Mouse (Mus musculus): ENCODE measurements around the gene Hdac9. TPM values are rescaled to one million over a fixed set of nuclear protein-coding genes. Genes with fewer than 3 reads are reported as not detected.

Gene Hdac9
- polyA plus RNA-seq, 1 experiment from 2014 or later: 10.9 TPM

- no peaks in the 10 kb centered on the region for H3K4me1 ChIP-seq (ENCODE audit: control insufficient read depth, insufficient read depth, low read length)
- H3K4me3 ChIP-seq (ENCODE audit: low read depth, low read length): no peak overlapping the region
- no peaks in the 10 kb centered on the region for H3K9me3 ChIP-seq (ENCODE audit: control insufficient read depth, low read length)
- H3K36me3 ChIP-seq (ENCODE audit: control insufficient read depth, insufficient read depth, low read length): no peaks in the 10 kb centered on the region
- 87% methylated on average over 4 of the region's 4 CpGs for WGBS
- no peak overlapping the region for H3K4me2 ChIP-seq (ENCODE audit: low read depth)
- H3K27me3 ChIP-seq (ENCODE audit: control insufficient read depth, insufficient read depth, low read length): no peaks in the 10 kb centered on the region
- no peak overlapping the region for H3K27ac ChIP-seq (ENCODE audit: low read depth, low read length)
- no peak for ATAC-seq (ENCODE audit: insufficient read depth, low FRiP score, low TSS enrichment)
- H3K9ac ChIP-seq (ENCODE audit: low read length): no peak overlapping the region
- no peak for DNase-seq (ENCODE audit: low spot score)
Observed at GRCm38 (mm10) chr12:34338886-34339285, 578.0 kb downstream of the Hdac9 start.

DNA sequence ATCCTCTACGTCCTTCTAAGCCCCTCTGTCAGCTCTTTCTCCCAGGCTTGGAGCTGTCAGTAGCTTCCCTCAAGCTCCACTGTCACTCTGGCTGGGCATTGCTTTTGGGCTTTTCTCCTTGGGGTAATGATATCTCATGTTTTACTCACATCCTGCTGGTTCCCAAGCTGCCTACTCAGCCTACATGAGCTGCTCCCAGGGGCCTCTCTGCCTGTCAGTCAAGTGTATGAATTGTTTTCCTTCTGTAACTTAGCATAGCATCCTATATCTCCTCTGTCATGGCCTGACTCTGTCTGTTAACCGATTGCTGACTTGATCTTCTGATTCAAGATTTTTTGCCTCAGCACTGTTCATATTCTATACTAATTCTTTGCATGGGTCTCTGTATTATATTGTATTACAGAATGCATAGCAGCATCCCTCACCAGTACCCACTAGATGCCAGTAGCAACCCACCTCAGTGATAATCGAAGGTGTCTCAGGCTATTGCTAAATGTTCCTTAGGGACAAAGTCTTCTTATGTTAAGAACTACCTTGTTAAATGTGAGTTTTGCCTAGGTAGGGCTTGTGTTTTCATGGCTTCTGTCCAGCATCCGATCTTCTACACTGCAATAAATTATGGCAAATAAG is 582.3 kb downstream of the Hdac9 start:
- WGBS: 77% methylated on average over 4 of the region's 4 CpGs
- H3K27ac ChIP-seq (ENCODE audit: low read depth, low read length): no peak overlapping the region
- H3K27me3 ChIP-seq (ENCODE audit: control insufficient read depth, insufficient read depth, low read length): no peaks in the 10 kb centered on the region
- ATAC-seq (ENCODE audit: insufficient read depth, low FRiP score, low TSS enrichment): no peak
- no peaks in the 10 kb centered on the region for H3K36me3 ChIP-seq (ENCODE audit: control insufficient read depth, insufficient read depth, low read length)
- H3K9me3 ChIP-seq (ENCODE audit: control insufficient read depth, low read length): no peaks in the 10 kb centered on the region
- no peak overlapping the region for H3K4me2 ChIP-seq (ENCODE audit: low read depth)
- no peak overlapping the region for H3K4me3 ChIP-seq (ENCODE audit: low read depth, low read length)
- no peak overlapping the region for H3K9ac ChIP-seq (ENCODE audit: low read length)
- no peaks in the 10 kb centered on the region for H3K4me1 ChIP-seq (ENCODE audit: control insufficient read depth, insufficient read depth, low read length)
- no peak for DNase-seq (ENCODE audit: low spot score)

DNA sequence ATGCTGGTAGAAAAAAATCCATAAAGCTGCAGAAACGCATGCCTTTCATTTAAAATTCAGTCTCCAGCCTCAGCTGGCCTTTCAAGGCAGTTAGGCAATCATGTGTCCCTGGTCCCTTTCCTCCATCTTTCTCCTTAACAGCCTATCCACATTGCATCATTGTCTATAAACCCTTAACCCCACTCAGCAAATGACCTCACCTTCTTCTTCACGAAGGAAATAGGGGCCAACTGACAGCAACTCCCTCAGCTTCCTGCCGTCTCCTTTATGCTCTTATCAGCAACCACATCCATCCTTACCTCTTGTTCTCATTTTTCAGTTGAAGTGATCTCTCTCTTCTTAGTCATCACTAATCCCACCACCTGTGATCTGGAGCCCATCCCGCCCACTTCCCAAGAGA is 584.0 kb downstream of the Hdac9 start:
- no peak overlapping the region for H3K4me2 ChIP-seq (ENCODE audit: low read depth)
- H3K4me3 ChIP-seq (ENCODE audit: low read depth, low read length): no peak overlapping the region
- H3K36me3 ChIP-seq (ENCODE audit: control insufficient read depth, insufficient read depth, low read length): no peaks in the 10 kb centered on the region
- 68% methylated on average over 4 of the region's 4 CpGs for WGBS
- no peaks in the 10 kb centered on the region for H3K27me3 ChIP-seq (ENCODE audit: control insufficient read depth, insufficient read depth, low read length)
- DNase-seq (ENCODE audit: low spot score): no peak
- ATAC-seq (ENCODE audit: insufficient read depth, low FRiP score, low TSS enrichment): no peak
- no peak overlapping the region for H3K9ac ChIP-seq (ENCODE audit: low read length)
- H3K4me1 ChIP-seq (ENCODE audit: control insufficient read depth, insufficient read depth, low read length): no peaks in the 10 kb centered on the region
- H3K9me3 ChIP-seq (ENCODE audit: control insufficient read depth, low read length): no peaks in the 10 kb centered on the region
- H3K27ac ChIP-seq (ENCODE audit: low read depth, low read length): no peak overlapping the region

DNA sequence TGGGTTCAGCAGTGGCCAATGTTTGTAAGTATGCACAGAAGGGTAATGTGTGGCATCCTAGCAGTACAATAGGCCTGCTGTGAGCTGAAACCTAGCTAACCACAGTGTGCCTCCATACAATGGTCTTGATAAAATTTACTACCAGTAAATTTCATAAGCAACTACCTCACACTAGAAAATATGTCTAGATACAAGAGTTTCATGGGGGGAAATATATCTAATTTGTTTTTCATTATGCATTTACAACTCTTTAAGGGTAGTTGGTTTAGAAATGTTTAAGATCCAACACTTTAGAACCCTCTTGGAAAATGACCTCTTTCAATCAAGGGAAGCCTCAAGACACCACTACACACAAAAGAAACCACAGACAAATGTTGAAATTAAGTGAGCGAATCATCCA is 589.8 kb downstream of the Hdac9 start:
- no peaks in the 10 kb centered on the region for H3K4me1 ChIP-seq (ENCODE audit: control insufficient read depth, insufficient read depth, low read length)
- no peak overlapping the region for H3K27ac ChIP-seq (ENCODE audit: low read depth, low read length)
- H3K9me3 ChIP-seq (ENCODE audit: control insufficient read depth, low read length): no peaks in the 10 kb centered on the region
- 93% methylated on average over 1 of the region's 1 CpGs for WGBS
- no peaks in the 10 kb centered on the region for H3K36me3 ChIP-seq (ENCODE audit: control insufficient read depth, insufficient read depth, low read length)
- H3K4me3 ChIP-seq (ENCODE audit: low read depth, low read length): no peak overlapping the region
- no peak overlapping the region for H3K9ac ChIP-seq (ENCODE audit: low read length)
- no peak overlapping the region for H3K4me2 ChIP-seq (ENCODE audit: low read depth)
- ATAC-seq (ENCODE audit: insufficient read depth, low FRiP score, low TSS enrichment) (no peak), DNase-seq (ENCODE audit: low spot score) (no peak)
- H3K27me3 ChIP-seq (ENCODE audit: control insufficient read depth, insufficient read depth, low read length): no peaks in the 10 kb centered on the region

DNA sequence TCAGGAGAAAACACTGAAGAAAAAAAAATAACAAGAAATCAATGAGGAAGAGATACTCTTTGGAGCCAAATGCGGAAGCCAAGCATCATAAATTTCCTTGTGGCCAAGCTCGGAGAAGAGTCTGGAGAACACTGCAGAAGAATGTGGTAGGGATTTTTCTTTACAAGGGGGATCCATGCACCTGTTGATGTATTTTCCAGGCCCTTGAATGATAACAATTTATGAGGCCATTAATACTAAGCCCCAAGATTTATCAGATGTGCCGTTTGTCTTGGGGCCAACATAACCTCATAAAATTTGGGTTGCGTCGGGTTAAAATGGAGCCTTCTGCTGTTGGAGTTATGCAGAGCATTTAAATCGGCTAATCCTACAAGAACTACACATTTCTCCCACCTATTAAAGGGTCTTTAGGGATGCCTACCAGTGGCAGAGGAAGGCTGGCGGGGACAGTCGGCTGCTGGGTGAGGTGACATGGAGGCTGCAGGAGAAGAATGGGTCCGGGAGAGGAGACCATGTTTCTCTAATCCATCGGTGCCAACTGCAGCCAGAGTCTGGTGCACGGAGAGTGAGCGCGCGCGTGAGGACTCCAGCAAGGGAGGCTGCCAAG is 604.7 kb downstream of the Hdac9 start:
- Histone ChIP-seq H3K27me3 (ENCODE audit: control insufficient read depth, insufficient read depth, low read length) (no peaks in the 10 kb centered on the region), H3K4me3 (ENCODE audit: low read depth, low read length) (no peak overlapping the region), H3K4me2 (ENCODE audit: low read depth) (no peak overlapping the region), H3K9ac (ENCODE audit: low read length) (no peak overlapping the region), H3K27ac (ENCODE audit: low read depth, low read length) (no peak overlapping the region), H3K36me3 (ENCODE audit: control insufficient read depth, insufficient read depth, low read length) (no peaks in the 10 kb centered on the region), H3K9me3 (ENCODE audit: control insufficient read depth, low read length) (no peaks in the 10 kb centered on the region), H3K4me1 (ENCODE audit: control insufficient read depth, insufficient read depth, low read length) (no peaks in the 10 kb centered on the region)
- WGBS: 83% methylated on average over 15 of the region's 15 CpGs
- DNase-seq (ENCODE audit: low spot score) (no peak), ATAC-seq (ENCODE audit: insufficient read depth, low FRiP score, low TSS enrichment) (no peak)

GRCm38 (mm10) chr12:34305453-34305852 is 611.4 kb downstream of the Hdac9 start:
- 49% methylated on average over 3 of the region's 3 CpGs for WGBS
- H3K4me1 ChIP-seq (ENCODE audit: control insufficient read depth, insufficient read depth, low read length): no peaks in the 10 kb centered on the region
- H3K9me3 ChIP-seq (ENCODE audit: control insufficient read depth, low read length): no peaks in the 10 kb centered on the region
- H3K4me3 ChIP-seq (ENCODE audit: low read depth, low read length): no peak overlapping the region
- DNase-seq (ENCODE audit: low spot score): no peak
- no peaks in the 10 kb centered on the region for H3K36me3 ChIP-seq (ENCODE audit: control insufficient read depth, insufficient read depth, low read length)
- no peak overlapping the region for H3K9ac ChIP-seq (ENCODE audit: low read length)
- no peak overlapping the region for H3K27ac ChIP-seq (ENCODE audit: low read depth, low read length)
- ATAC-seq (ENCODE audit: insufficient read depth, low FRiP score, low TSS enrichment): no peak
- H3K4me2 ChIP-seq (ENCODE audit: low read depth): no peak overlapping the region
- H3K27me3 ChIP-seq (ENCODE audit: control insufficient read depth, insufficient read depth, low read length): no peaks in the 10 kb centered on the region

GRCm38 (mm10) chr12:34292346-34292745 is 624.5 kb downstream of the Hdac9 start:
- ATAC-seq (ENCODE audit: insufficient read depth, low FRiP score, low TSS enrichment): no peak
- DNase-seq (ENCODE audit: low spot score): no peak
- Histone ChIP-seq H3K4me3 (ENCODE audit: low read depth, low read length) (no peak overlapping the region), H3K9ac (ENCODE audit: low read length) (no peak overlapping the region), H3K36me3 (ENCODE audit: control insufficient read depth, insufficient read depth, low read length) (no peaks in the 10 kb centered on the region), H3K27me3 (ENCODE audit: control insufficient read depth, insufficient read depth, low read length) (no peaks in the 10 kb centered on the region), H3K9me3 (ENCODE audit: control insufficient read depth, low read length) (no peaks in the 10 kb centered on the region), H3K4me2 (ENCODE audit: low read depth) (no peak overlapping the region), H3K27ac (ENCODE audit: low read depth, low read length) (no peak overlapping the region), H3K4me1 (ENCODE audit: control insufficient read depth, insufficient read depth, low read length) (no peaks in the 10 kb centered on the region)
- 80% methylated on average over 7 of the region's 7 CpGs for WGBS

DNA sequence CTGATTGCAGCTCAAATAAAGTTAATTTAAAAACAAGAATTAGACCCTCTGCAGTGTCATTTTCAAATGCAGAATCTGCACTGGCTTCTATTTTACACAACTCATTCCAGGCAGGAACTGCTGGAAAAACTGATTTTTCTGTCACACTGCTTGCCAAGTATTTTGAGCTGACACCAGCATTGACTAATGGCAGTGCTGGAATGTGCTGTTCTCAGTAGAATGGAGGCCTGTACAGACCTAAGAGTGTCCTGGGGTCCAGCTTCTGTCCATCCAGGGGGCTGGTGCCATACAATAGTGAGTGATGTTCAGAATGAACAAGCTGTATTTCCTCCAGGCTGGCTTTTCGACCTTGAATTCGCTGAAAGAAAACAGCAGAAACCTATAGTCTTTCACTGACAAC is 629.7 kb downstream of the Hdac9 start:
- H3K4me3 ChIP-seq (ENCODE audit: low read depth, low read length): no peak overlapping the region

DNA sequence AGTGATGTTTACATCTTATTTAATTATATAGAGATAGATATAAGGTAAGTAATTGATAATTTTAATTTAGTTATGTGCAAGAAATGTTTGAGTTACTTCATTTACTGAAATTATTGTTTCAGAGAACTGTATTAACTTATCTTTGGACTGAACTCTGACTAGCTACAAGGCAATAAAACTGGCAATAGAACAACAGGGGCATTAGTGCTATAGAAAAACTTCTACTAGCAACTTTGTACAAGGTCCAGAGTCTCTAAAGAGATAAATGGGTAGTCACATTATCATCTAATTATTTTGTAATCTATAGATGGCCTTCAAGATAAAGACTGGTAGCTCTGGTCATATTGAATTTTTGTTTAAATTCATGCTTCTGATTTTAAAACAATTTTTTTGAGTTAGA is 632.0 kb downstream of the Hdac9 start:
- DNase-seq (ENCODE audit: low spot score): no peak
- no peak for ATAC-seq (ENCODE audit: insufficient read depth, low FRiP score, low TSS enrichment)
- Histone ChIP-seq H3K4me3 (ENCODE audit: low read depth, low read length) (no peak overlapping the region), H3K9me3 (ENCODE audit: control insufficient read depth, low read length) (no peaks in the 10 kb centered on the region), H3K36me3 (ENCODE audit: control insufficient read depth, insufficient read depth, low read length) (no peaks in the 10 kb centered on the region), H3K9ac (ENCODE audit: low read length) (no peak overlapping the region), H3K27me3 (ENCODE audit: control insufficient read depth, insufficient read depth, low read length) (no peaks in the 10 kb centered on the region), H3K4me2 (ENCODE audit: low read depth) (no peak overlapping the region), H3K27ac (ENCODE audit: low read depth, low read length) (no peak overlapping the region), H3K4me1 (ENCODE audit: control insufficient read depth, insufficient read depth, low read length) (no peaks in the 10 kb centered on the region)

More for the DNA sequence above, 629.7 kb downstream of the Hdac9 start:
- Histone ChIP-seq H3K4me2 (ENCODE audit: low read depth) (no peak overlapping the region), H3K9me3 (ENCODE audit: control insufficient read depth, low read length) (no peaks in the 10 kb centered on the region), H3K27me3 (ENCODE audit: control insufficient read depth, insufficient read depth, low read length) (no peaks in the 10 kb centered on the region), H3K4me1 (ENCODE audit: control insufficient read depth, insufficient read depth, low read length) (no peaks in the 10 kb centered on the region), H3K9ac (ENCODE audit: low read length) (no peak overlapping the region), H3K27ac (ENCODE audit: low read depth, low read length) (no peak overlapping the region), H3K36me3 (ENCODE audit: control insufficient read depth, insufficient read depth, low read length) (no peaks in the 10 kb centered on the region)
- ATAC-seq (ENCODE audit: insufficient read depth, low FRiP score, low TSS enrichment) (no peak), DNase-seq (ENCODE audit: low spot score) (no peak)
- WGBS: 53% methylated on average over 2 of the region's 2 CpGs

Measured in neural tube, embryonic 11.5 days (tissue).